Mouse (Mus musculus) stomach, postnatal 0 days (tissue): ENCODE results near the gene Sfrp2.

ENCODE experiments used
- CTCF ChIP-seq: IDR thresholded peaks from 2 replicates; pipeline ENCODE4 v1.5.1; 2016; ENCODE audit warnings: antibody characterized with exemption, low read depth, mild to moderate bottlenecking, moderate library complexity
- EP300 ChIP-seq: optimal IDR thresholded peaks from 2 replicates; pipeline ENCODE3; 2016; ENCODE audit warnings: antibody characterized with exemption

DNA sequence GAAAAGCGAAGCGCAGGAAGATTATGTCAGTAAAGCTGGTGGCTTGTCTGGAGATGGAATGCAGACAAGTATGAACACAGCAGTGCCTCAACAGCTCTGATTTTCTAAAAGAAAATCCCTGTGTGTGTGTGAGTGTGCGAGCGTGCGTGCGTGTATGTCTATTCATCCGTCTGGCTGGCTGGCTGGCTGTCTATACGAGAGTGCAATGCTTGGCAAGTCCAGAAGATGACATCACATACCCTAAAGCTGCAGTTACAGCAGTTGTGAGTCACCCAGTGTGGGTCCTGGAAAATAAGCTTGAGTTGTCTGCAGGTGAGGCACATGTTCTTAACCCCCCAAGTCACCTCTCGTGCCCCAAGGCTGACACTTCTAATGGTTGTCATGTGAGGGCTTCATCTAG lies 9.3 kb downstream of the Sfrp2 start:
- TF ChIP-seq CTCF (no peak), EP300 (no peak)
